Mouse (Mus musculus): ENCODE measurements around the gene Runx3. TPM values are rescaled to one million over a fixed set of nuclear protein-coding genes. Genes with fewer than 3 reads are reported as not detected.

Runx3 gene
- total RNA-seq, 2 experiments from 2014 or later, result 0.23 to 1.2 TPM

DNA sequence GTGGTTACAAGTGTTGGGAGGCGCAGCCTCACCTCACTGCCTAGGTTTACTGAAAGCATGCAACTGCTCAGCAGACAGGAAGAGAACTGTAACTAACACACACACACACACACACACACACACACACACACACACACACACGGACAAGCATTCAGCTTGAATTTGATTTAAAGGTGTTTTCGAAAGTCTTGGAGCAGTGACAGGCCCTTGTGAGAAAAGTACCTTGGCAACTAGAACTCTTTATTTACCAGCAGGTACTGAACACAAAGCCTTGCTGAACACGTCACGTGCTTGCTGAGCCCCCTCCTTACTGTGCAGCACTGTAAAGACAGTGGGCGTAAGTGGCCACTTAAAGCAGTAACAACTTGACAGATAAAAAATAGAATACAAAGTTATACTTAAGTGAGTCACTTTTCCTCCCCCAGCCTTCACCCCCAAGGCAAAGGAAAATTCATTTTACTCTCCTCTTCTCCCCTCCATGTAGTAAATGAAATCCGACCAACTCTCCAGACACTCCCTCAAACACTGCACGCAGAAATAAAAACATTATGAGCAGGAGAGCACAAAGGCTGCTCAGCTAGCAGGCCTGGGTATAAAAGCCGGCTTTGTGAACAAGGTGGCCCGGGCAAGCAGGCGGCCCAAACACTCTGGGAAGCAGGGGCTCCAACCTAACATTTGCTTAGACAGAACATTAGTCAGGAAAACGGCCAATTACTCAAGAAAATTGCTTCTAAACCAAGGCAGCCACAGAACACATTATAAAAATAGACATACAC lies 101.4 kb downstream of the Runx3 start:
- no peak for DNase-seq

DNA sequence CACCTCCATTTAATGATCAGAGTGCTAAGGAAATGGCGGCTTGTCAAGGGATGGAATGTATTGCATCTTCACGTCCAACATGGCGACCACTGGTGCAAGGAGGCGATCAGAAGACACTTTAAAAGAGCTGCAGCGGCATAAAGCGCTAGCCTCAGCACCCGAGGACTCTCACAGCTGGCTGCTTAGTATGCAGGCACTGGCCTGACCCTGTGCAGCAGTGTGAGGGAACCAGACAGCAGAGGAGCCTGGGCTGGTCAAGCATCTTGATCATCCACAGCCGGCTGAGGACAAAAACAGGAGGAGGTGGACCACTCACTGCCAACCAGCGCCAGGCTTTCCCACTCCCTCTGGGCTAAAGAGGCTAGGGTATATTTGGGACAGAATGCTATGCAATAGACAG lies 103.4 kb downstream of the Runx3 start:
- no peak for DNase-seq

DNA sequence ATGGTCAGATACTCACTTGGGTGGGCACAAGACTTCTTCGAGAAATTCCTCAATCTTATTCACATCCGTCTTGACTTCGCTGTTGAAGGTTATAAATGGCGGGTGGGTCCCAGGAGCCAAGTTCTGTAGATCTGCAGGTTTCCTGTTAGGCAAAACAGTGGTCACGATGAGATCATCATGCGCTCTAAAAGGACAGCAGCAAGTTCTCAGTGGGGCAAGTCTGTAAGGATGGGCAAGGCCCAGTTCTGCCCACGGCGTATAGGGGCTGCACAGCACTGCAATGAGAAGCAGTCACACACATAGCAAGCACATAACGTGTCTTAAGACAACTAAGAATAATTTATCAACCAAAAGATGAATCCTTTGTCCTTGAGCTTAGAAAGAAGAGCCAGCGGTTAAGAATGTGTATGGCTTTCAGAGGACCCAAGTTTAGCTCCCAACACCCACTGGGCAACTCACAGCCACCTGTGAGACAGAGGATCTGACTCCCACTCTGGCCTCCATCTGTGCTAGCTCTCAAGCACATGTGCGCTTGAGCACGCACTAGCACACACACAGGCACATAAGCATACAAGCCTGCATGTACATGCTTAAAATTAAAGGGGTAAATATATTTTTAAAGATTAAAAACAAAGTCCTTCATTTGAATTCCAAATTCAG lies 105.7 kb downstream of the Runx3 start:
- DNase-seq, result no peak

Other genes starting within 250 kb of the Runx3 start
- 10 to 100 TPM; 49.9 to 55.1 TPM for gene Tmem50a, start 205.6 kb upstream of the Runx3 start, total RNA-seq (2021)
- gene Rsrp1, start 197.1 kb upstream of the Runx3 start, total RNA-seq (2021), result 100 to 1,000 TPM in 1 of 2 experiments, 10 to 100 TPM in 1; 91.9 to 142 TPM
- 10 to 100 TPM; 43.5 to 43.7 TPM for gene Syf2, start 189.8 kb upstream of the Runx3 start, total RNA-seq (2021)
- 10 to 100 TPM; 56.8 to 69.7 TPM for gene Clic4, start 152.2 kb downstream of the Runx3 start, total RNA-seq (2021)
- 100 to 1,000 TPM in 1 of 2 experiments, 10 to 100 TPM in 1; 74.6 to 107 TPM for gene Srrm1, start 232.7 kb downstream of the Runx3 start, total RNA-seq (2021)